Mouse (Mus musculus) erythroid progenitor cell, adult 5-6 weeks (primary cell): ENCODE measurements around the gene Hprt. TPM values are rescaled to one million over a fixed set of nuclear protein-coding genes. Genes with fewer than 3 reads are reported as not detected.

Source experiments
- ATAC-seq: replicated peaks from 2 replicates; pipeline ENCODE4 v1.8.0; 2016; ENCODE audit warnings: moderate number of reproducible peaks, mild to moderate bottlenecking, moderate TSS enrichment, inconsistent platforms; ENCODE audit not compliant: poor library complexity, low FRiP score, severe bottlenecking
- total RNA-seq, 2 experiments: library from RNA; stranded (forward) in 1 of 2; stranded (reverse) in 1 of 2; fragments of 150-400 nt in 1 of 2; fragments of 186-747, 209-891 nt in 1 of 2; gene quantifications; 2 replicates each; pipeline versions ENCODE4 v1.2.3 to v1.2.4; 2015 to 2017; ENCODE audit warnings: low replicate concordance in 2 of 2

Gene Hprt
- total RNA-seq, 2 experiments from 2014 or later = 82.6 to 86.4 TPM

GRCm38 (mm10) chrX:53039651-53040050 lies 51.7 kb downstream of the Hprt start:
- no peak for ATAC-seq

GRCm38 (mm10) chrX:53040138-53040537 lies 52.2 kb downstream of the Hprt start:
- ATAC-seq = no peak

GRCm38 (mm10) chrX:53041006-53041405 lies 53.1 kb downstream of the Hprt start:
- no peak for ATAC-seq

- no peak for ATAC-seq
These were observed 57.4 kb downstream of the Hprt start for GRCm38 (mm10) chrX:53045187-53045903.

GRCm38 (mm10) chrX:53046033-53046432 lies 58.1 kb downstream of the Hprt start:
- no peak for ATAC-seq

GRCm38 (mm10) chrX:53046911-53047310 lies 59.0 kb downstream of the Hprt start:
- ATAC-seq = no peak

- ATAC-seq = no peak
These were observed 61.3 kb downstream of the Hprt start for GRCm38 (mm10) chrX:53049196-53049595.

GRCm38 (mm10) chrX:53050353-53050752 lies 62.4 kb downstream of the Hprt start:
- no peak for ATAC-seq

- no peak for ATAC-seq
These were observed 64.9 kb downstream of the Hprt start for GRCm38 (mm10) chrX:53052652-53053500.

GRCm38 (mm10) chrX:53053885-53054284 lies 65.9 kb downstream of the Hprt start:
- ATAC-seq = no peak

- no peak for ATAC-seq
These were observed 67.8 kb downstream of the Hprt start for GRCm38 (mm10) chrX:53055771-53056170.

- no peak; the same call in 1 of the 2 replicates for ATAC-seq
These were observed 68.7 kb downstream of the Hprt start for GRCm38 (mm10) chrX:53056627-53057026.

GRCm38 (mm10) chrX:53057054-53057759 lies 69.3 kb downstream of the Hprt start:
- peak; percentile 70; the same call in 1 of the 2 replicates for ATAC-seq

- ATAC-seq = no peak
These were observed 69.8 kb downstream of the Hprt start for GRCm38 (mm10) chrX:53057760-53058090.

GRCm38 (mm10) chrX:53058459-53059280 lies 70.7 kb downstream of the Hprt start:
- ATAC-seq = no peak

- no peak for ATAC-seq
These were observed 71.6 kb downstream of the Hprt start for GRCm38 (mm10) chrX:53059426-53060007.

GRCm38 (mm10) chrX:53064406-53064805 lies 76.5 kb downstream of the Hprt start:
- no peak for ATAC-seq
